13 mouse cellular contexts compared by ENCODE assay signal in genomic region chr17:67707793-67708364, GRCm38 (mm10). TPM values are rescaled to one million over a fixed set of nuclear protein-coding genes. Genes with fewer than 3 reads are reported as not detected.
DNase-seq lines count a peak whose midpoint lies in the region; ATAC-seq and TF ChIP-seq lines count a peak whose summit lies in the region.
"Had no signal": no experiment of that assay in that cellular context is flagged by ENCODE, and none has a peak within 500 bp of the region (broad histone marks: within the 10 kb centered on the region; RNA-seq: fewer than 3 reads in every experiment).

No protein-coding gene starts in this region.

- no peak for ATAC-seq in lung, embryonic 14.5 days (ENCODE audit: insufficient read depth)
- peak; percentile 41; the same call in 1 of the 2 replicates for ATAC-seq in embryonic facial prominence, embryonic 14.5 days (ENCODE audit: low read depth)
- ATAC-seq in kidney, postnatal 0 days (replicated peaks; ENCODE audit: low FRiP score, low read depth) = 0 out of 2 replicates have a peak, but pooled peaks have one; percentile 23
- ATAC-seq: intestine, postnatal 0 days had no signal

- no peaks in the 10 kb centered on the region for H3K4me1 ChIP-seq in lung, embryonic 14.5 days (ENCODE audit: insufficient read depth)
- H3K4me1 ChIP-seq in embryonic facial prominence, embryonic 14.5 days (ENCODE audit: control insufficient read depth, insufficient read depth, low read length) = peaks cover 14% of the 10 kb centered on the region
- H3K4me1 ChIP-seq in kidney, postnatal 0 days (replicated peaks; ENCODE audit: insufficient read depth, low read length) = peaks cover 7% of the 10 kb centered on the region; the same call in 1 of the 2 replicates
- H3K4me1 ChIP-seq in midbrain, embryonic 10.5 days = peaks cover 42% of the 10 kb centered on the region

- DNase-seq in lung, embryonic 14.5 days = peak; percentile 33
- no peak for DNase-seq in lung, postnatal 25 days (ENCODE audit: low spot score)
- peak; percentile 45 for DNase-seq in embryonic facial prominence, embryonic 14.5 days (ENCODE audit: low spot score)
- DNase-seq in kidney, postnatal 0 days (ENCODE audit: low spot score) = no peak
- peak; percentile 0 for DNase-seq in skeletal muscle tissue, adult 2 months (ENCODE audit: low read depth, low spot score)
- no peak for DNase-seq in cerebellum, adult 9-10 months
- DNase-seq in midbrain, embryonic 10.5 days (ENCODE audit: low spot score) = no peak
- DNase-seq in cerebellum, adult 9-11 months = no peak
- DNase-seq: cerebellum, adult 2 months; heart, adult 2 months; heart, postnatal 36 days; spleen, adult 18-20 months had no signal

- no peak overlapping the region for H3K9ac ChIP-seq in lung, embryonic 14.5 days
- 0 out of 2 replicates have a peak overlapping the region, but pooled peaks have one; percentile 6 for H3K9ac ChIP-seq in embryonic facial prominence, embryonic 14.5 days (ENCODE audit: low read depth, low read length)
- no peak overlapping the region for H3K9ac ChIP-seq in kidney, postnatal 0 days (ENCODE audit: low read depth, low read length)

- H3K4me3 ChIP-seq in lung, embryonic 14.5 days (ENCODE audit: low read depth, low read length) = no peak overlapping the region
- peak overlapping the region; percentile 9; the same call in 1 of the 2 replicates for H3K4me3 ChIP-seq in embryonic facial prominence, embryonic 14.5 days (ENCODE audit: low read depth, low read length)
- H3K4me3 ChIP-seq in kidney, postnatal 0 days (replicated peaks; ENCODE audit: low read depth, low read length) = no peak overlapping the region
- H3K4me3 ChIP-seq in midbrain, embryonic 10.5 days = no peak overlapping the region
- H3K4me3 ChIP-seq: heart, adult 2 months had no signal

- H3K9me3 ChIP-seq in lung, embryonic 14.5 days (ENCODE audit: low read depth, low read length) = no peaks in the 10 kb centered on the region
- no peaks in the 10 kb centered on the region for H3K9me3 ChIP-seq in embryonic facial prominence, embryonic 14.5 days (ENCODE audit: control insufficient read depth, low read length)
- H3K9me3 ChIP-seq in kidney, postnatal 0 days (replicated peaks; ENCODE audit: low read length) = no peaks in the 10 kb centered on the region
- no peaks in the 10 kb centered on the region for H3K9me3 ChIP-seq in midbrain, embryonic 10.5 days (replicated peaks)

- no peaks in the 10 kb centered on the region for H3K36me3 ChIP-seq in lung, embryonic 14.5 days (ENCODE audit: insufficient read depth)
- no peaks in the 10 kb centered on the region for H3K36me3 ChIP-seq in embryonic facial prominence, embryonic 14.5 days (ENCODE audit: control insufficient read depth, insufficient read depth, low read length)
- H3K36me3 ChIP-seq in kidney, postnatal 0 days (ENCODE audit: insufficient read depth, low read length) = no peaks in the 10 kb centered on the region
- H3K36me3 ChIP-seq in midbrain, embryonic 10.5 days = peaks cover 22% of the 10 kb centered on the region

- no peaks in the 10 kb centered on the region for H3K27me3 ChIP-seq in lung, embryonic 14.5 days (ENCODE audit: insufficient read depth, low read length)
- H3K27me3 ChIP-seq in embryonic facial prominence, embryonic 14.5 days (replicated peaks; ENCODE audit: control insufficient read depth, insufficient read depth, low read length) = no peaks in the 10 kb centered on the region
- H3K27me3 ChIP-seq in kidney, postnatal 0 days (ENCODE audit: insufficient read depth, low read length) = no peaks in the 10 kb centered on the region
- no peaks in the 10 kb centered on the region for H3K27me3 ChIP-seq in midbrain, embryonic 10.5 days (ENCODE audit: low read depth, poor library complexity, severe bottlenecking)

- 53% methylated on average over 13 of the region's 13 CpGs for WGBS in lung, embryonic 14.5 days
- WGBS in embryonic facial prominence, embryonic 14.5 days = 34% methylated on average over 13 of the region's 13 CpGs
- WGBS in kidney, postnatal 0 days = 31% methylated on average over 13 of the region's 13 CpGs
- WGBS in midbrain, embryonic 10.5 days = 83% methylated on average over 13 of the region's 13 CpGs

- no peak overlapping the region for H3K27ac ChIP-seq in lung, embryonic 14.5 days (ENCODE audit: low read depth)
- H3K27ac ChIP-seq in embryonic facial prominence, embryonic 14.5 days (replicated peaks; ENCODE audit: low read depth, low read length) = peak overlapping the region; percentile 22
- H3K27ac ChIP-seq in kidney, postnatal 0 days = no peak overlapping the region
- H3K27ac ChIP-seq in midbrain, embryonic 10.5 days (replicated peaks) = no peak overlapping the region
- H3K27ac ChIP-seq: heart, adult 2 months had no signal

- no peak for TF ChIP-seq CTCF in lung, embryonic 14.5 days (IDR thresholded peaks at IDR 0.05; ENCODE audit: low read depth)
- no peak for TF ChIP-seq CTCF in kidney, postnatal 0 days (IDR thresholded peaks at IDR 0.05; ENCODE audit: low read depth)

- H3K4me2 ChIP-seq in lung, embryonic 14.5 days = no peak overlapping the region
- H3K4me2 ChIP-seq in embryonic facial prominence, embryonic 14.5 days (ENCODE audit: low read depth, low read length) = peak overlapping the region; percentile 45
- peak overlapping the region; percentile 11; the same call in 1 of the 2 replicates for H3K4me2 ChIP-seq in kidney, postnatal 0 days (ENCODE audit: low read length)

RNA-seq across cellular contexts. Expression of gene Lama1, which starts 10.8 kb away (rescaled TPM):
- polyA plus RNA-seq in lung, embryonic 14.5 days (2014; fragmentation: Nextera tagmentation; extraction: Ambion mirVana) = 6.5 and 10.1 TPM in 2 replicates
- polyA plus RNA-seq in embryonic facial prominence, embryonic 14.5 days (2014; fragmentation: Nextera tagmentation; extraction: Ambion mirVana) = 2.0 and 3.0 TPM in 2 replicates
- 20.1 and 24.9 TPM in 2 replicates for polyA plus RNA-seq in kidney, postnatal 0 days (2015; fragmentation: Nextera tagmentation; extraction: Ambion mirVana)
- polyA plus RNA-seq in midbrain, embryonic 10.5 days (2016; fragmentation: Nextera tagmentation; extraction: Ambion mirVana) = 24.1 and 31.2 TPM in 2 replicates

Comparison
In these comparisons a context has a peak if more than half of its experiments do, and no peak if none do; other contexts are left out.
1. DNase-seq: peak in lung, embryonic 14.5 days (single experiment), embryonic facial prominence, embryonic 14.5 days (single experiment) and skeletal muscle tissue, adult 2 months (single experiment); none in lung, postnatal 25 days (single experiment), kidney, postnatal 0 days (single experiment), cerebellum, adult 9-10 months (single experiment), midbrain, embryonic 10.5 days (single experiment) and cerebellum, adult 9-11 months (single experiment).